Mouse (Mus musculus): ENCODE results near the gene Mef2c.

- peak; percentile 72; the same call in 1 of the 2 replicates for TF ChIP-seq POLR2A (IDR thresholded peaks at IDR 0.05; ENCODE audit: borderline replicate concordance, extremely low read depth, low read depth, low read length)
- TF ChIP-seq CTCF (IDR thresholded peaks at IDR 0.05; ENCODE audit: insufficient read depth, low read length) = no peak
These were observed 20.5 kb downstream of the Mef2c start for GRCm38 (mm10) chr13:83524159-83524901.
